Mouse (Mus musculus): Measurements from ENCODE around the gene Psmb6. TPM values are rescaled to one million over a fixed set of nuclear protein-coding genes. Genes with fewer than 3 reads are reported as not detected.
A peak's percentile ranks its signal among the peaks of the same experiment; 100 is the strongest.

Gene Psmb6
- total RNA-seq (2021): 100 to 1,000 TPM; 326 to 361 TPM
- long read RNA-seq, experiment 1, transcript Psmb6-201 (6 exons, 798 nt): major isoform, 280 of 312 reads
- long read RNA-seq, experiment 1, transcript Psmb6-202 (2 exons, 674 nt): minor isoform, 23 of 312 reads
- long read RNA-seq, experiment 1, partial matches to known transcripts: 8 of 312 reads
- long read RNA-seq, experiment 1, other reads (novel, unspliced or antisense): 1 of 312 reads
- long read RNA-seq, experiment 2, transcript Psmb6-201 (6 exons, 798 nt): major isoform, 269 of 314 reads
- long read RNA-seq, experiment 2, transcript Psmb6-202 (2 exons, 674 nt): minor isoform, 31 of 314 reads
- long read RNA-seq, experiment 2, partial matches to known transcripts: 10 of 314 reads
- long read RNA-seq, experiment 2, other reads (novel, unspliced or antisense): 4 of 314 reads

DNA sequence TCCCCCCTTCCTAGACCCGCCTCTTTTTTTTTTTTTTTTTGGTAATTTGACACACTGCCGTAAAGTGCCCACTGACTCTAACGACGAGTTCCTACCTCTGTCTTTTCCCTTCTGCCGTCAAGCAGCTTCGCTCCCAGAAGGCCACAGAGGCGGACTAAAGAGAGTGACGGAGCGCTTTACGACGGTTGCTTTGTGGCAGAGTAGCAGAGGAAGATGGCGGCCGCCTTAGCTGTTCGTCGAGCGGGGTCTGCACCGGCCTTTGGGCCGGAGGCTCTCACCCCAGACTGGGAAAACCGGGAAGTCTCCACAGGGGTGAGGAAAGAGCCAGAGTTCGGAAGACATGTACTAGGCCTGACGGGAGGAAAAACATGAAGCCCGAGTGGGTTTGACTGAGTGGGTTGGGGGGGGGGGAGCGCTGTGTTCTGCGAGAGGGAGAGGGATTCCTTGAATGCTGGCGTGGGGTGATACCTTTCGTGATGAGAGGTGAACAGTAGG is at the start of gene Psmb6:
TSS of gene Psmb6 (plus strand) at position 184 of the 495 bp plus-strand sequence.
- peak; percentile 76 for DNase-seq

DNA sequence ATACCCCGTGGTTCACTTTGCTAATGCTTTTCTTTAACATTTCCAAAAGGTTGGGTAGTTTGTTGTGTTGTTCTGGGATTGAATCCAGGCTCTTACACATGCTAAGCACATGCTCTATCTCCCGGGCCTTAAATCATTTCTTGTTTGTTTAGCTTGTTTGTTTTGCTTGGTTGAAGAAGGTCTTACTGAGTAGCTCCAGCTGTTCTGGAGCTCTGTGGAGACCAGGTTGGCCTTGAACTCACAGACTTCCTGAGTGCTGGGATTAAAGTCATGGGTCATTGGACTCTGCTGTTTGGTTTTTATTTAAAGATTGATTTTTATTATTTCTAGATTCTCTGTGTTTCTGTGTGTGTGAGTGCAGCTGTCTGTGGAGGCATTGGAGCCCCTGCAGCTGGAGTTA is 39.7 kb upstream of the Psmb6 start:
- no peak for DNase-seq

GRCm38 (mm10) chr11:70487816-70488215 is 37.4 kb upstream of the Psmb6 start:
- DNase-seq: peak; percentile 31

GRCm38 (mm10) chr11:70489138-70489537 is 36.0 kb upstream of the Psmb6 start:
- DNase-seq: no peak

DNA sequence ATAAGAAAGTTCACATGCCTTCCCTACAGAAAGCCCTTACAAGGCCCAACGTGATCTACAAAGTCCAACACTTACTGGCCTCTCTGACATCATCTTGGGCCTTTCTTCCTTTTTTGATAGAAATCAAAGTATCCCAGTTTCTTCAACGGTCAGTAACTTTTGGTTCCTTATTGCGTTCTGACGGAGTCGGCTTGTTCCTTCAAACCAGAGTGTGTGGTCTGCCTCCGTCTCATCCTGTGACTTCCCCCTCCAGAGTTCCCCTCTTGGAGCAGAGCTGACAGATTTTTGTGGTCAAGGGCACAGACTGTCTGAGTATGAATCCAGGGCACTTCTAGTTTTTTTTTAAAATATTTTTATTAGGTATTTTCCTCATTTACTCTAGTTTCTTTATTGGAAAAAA is 35.5 kb upstream of the Psmb6 start:
- no peak for DNase-seq

DNA sequence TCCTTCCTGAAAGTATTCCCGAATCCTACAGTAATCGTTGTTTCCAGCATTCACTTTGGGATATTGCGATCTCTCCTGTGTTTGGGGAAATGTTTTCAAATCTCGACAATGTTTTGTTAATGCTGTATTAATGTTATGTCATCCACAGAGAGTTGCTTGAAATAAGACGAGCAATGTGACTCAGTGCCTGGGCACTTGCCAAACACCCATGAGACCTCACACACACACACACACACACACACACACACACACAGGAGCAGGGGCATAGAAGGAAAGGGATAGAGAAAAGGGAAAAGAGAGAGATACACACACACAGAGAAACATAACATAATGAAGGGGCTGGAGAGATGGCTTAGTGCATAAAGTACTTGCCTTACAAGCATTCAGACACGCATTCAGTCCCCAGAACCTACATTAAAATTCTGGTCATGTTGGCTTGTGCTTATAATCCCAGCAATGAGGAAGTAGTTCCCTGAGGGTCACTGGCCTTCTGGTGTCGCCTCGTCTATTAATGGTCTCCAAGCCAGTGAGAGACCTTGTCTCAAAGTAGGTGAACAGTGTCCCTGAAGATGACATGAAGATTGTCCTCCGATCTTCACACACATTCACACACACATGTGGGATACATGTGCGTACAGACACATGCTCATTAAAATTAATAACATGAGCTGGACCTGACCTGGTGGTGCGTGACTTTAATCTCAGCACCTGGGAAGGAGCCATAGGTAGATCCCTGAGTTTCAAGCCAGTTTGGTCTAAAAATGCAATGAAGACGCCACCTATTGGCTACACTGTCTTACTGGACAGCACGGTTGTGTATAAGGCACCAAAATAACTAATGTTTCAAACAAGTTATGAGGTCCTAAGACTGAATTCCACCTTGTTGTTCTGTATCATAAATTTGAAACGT is 25.3 kb upstream of the Psmb6 start:
- DNase-seq: peak; percentile 18

DNA sequence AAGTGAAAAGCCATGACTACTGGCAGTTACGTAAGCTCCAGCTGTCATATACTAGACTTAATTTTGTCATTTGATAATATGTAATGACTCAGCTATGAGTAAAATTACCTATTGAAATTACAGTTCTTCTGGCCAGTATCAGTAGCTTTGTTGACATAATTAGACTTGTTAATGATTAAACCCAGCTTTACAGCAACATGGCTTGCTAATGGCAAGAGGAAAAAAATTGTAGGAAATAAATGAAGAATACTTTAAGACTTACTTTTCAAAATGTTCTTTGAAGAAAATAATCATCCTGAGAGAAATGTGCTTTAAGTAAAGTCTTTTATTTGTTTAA is 24.7 kb upstream of the Psmb6 start:
- DNase-seq: no peak

GRCm38 (mm10) chr11:70502018-70502417 is 23.1 kb upstream of the Psmb6 start:
- DNase-seq: no peak

DNA sequence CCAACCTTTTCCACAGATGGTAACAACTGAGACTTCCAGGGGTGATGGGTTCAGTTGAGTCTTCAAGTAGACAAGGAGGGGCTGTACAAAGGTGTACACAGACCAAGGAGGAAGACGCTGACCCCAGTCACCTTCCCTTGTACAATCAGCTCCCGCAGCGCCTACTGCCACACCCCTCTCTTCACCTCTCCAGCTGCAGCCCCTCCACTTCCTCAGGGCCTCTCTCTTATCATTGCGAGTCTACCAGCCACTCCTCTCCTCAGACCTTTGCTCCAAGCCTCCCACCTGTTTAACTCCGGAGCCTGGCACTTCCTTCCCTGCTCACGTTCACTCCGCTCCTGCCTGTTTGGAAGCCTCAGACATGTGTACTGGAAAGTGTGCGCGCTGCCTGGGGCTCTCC is 20.2 kb upstream of the Psmb6 start, which contains the start of gene Tm4sf5:
TSS of gene Tm4sf5 (plus strand) at position 275 of the 400 bp plus-strand sequence.
- no peak for DNase-seq

- peak; percentile 75 for DNase-seq
Observed at GRCm38 (mm10) chr11:70506385-70506784, 18.8 kb upstream of the Psmb6 start.

DNA sequence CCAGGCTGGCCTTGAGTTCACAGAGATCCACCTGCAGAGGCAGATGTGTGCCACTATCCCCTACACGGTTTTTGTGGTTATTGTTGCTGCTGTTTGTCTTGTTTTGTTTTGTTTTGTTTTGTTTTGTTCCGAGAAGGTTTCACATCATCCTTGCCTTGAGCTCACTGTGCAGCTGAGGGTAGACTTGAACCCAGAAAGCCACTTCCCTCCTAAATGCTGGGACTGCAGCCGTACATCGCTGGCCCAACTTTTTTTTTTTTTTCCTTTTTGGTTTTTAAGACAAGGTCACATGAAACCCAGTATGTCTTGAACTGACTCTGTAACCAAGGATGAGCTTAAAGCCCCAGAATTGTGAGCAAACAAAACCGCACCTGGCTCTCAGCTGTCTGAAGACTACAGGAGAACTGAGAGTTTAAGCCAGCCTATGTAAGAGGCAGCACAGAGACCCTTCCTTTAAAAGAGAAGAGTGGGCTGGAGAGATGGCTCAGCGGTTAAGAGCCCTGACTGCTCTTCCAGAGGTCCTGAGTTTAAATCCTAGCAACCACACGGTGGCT is 18.1 kb upstream of the Psmb6 start:
- no peak for DNase-seq

DNA sequence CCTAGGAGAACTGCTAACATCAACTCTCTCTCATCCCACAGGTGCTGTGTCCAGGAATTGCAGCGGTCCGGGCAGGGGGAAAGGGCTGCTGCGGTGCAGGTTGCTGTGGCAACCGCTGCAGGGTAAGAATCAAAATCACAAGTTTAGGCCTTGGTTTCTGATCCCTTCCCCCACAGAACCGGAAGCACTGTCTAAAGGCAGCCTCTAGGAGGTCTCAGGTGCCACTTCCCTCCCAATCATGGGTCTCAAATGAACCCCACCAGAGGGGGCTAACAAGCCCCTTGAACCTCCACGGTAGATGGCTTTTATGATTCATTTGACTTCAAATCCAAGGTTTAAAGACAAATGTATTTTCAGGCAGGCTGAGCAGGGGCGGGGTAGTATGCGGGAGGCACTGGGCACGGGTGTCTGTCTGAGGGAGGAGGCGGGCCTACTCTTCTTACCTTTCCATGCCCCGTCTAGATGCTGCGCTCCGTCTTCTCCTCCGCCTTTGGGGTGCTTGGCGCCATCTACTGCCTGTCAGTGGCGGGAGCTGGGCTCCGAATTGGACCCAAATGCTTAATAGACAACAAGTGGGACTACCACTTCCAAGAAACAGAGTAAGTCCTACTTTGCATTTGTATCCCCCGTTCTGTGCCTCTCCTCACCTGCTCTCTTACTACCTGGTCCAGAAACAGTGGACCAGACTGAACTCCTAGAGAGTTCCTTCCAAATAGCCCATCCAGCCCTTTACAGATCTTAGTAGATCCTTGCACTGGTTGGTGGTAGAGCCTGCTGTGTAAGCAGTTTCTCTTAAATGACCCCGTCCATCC is 15.2 kb upstream of the Psmb6 start:
- no peak for DNase-seq

DNA sequence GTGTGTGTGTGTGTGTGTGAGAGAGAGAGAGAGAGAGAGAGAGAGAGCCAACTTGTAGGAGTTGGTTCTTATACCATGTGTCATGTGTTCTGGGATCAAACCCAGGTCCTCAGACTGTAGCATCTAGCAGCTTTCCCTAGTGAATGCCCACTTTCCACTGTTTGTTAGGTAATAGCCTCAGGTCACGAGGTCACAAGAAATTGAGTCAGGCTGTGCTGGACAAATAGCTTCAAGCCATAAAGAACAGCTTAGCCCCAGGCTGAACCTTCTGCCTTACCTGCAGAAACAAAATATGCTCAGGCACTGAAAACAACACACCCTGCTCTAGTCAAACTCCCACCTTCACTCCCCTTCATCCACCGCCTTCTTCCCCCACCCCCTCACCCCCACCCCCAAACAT is 13.9 kb upstream of the Psmb6 start:
- no peak for DNase-seq

- no peak for DNase-seq
Observed at GRCm38 (mm10) chr11:70511825-70512224, 13.3 kb upstream of the Psmb6 start.

GRCm38 (mm10) chr11:70512709-70513342 is 12.3 kb upstream of the Psmb6 start:
- no peak for DNase-seq

- DNase-seq: peak; percentile 29
Observed at GRCm38 (mm10) chr11:70513520-70513919, 11.6 kb upstream of the Psmb6 start.

DNA sequence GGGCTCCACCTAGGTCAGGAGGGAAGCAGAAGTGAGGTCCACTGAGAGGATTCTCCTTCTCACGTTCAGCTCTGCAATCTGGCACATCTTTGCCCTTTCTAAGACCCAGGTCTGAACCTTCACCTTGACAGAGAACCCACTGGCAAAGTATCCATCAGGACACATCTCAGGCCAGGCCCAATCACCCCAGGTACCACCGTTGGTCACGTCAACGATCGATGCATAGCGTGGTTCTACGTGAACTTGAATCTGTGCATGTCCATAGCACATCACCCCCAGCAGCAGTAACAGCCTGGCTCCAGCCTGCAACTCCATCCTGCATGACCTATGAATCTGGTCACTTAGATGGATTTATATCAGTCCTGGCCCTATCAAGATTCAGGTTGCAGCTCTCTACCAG is 10.9 kb upstream of the Psmb6 start, which contains the start of gene Vmo1:
TSS of gene Vmo1 (minus strand) at position 329 of the 400 bp plus-strand sequence.
- no peak for DNase-seq

DNA sequence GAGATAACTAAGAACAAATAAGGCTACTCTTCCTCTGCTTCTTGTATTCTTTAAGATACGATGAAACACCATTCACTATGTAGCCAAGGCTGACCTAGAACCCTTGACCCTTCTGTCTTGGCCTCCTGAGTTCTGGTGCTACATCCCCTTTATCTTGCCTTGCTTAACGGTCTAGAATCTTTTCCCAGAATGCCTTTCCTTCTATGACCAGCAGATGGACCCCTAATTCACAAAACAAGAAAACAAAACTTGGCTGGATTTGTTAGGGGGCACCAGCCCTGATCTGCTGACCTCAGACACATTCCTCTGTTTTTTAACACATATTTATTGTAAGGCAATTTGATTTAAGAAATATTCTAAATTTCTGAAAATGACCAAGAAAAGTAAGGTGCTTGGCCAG is 8.8 kb upstream of the Psmb6 start:
- no peak for DNase-seq

GRCm38 (mm10) chr11:70518436-70518835 is 6.7 kb upstream of the Psmb6 start:
- DNase-seq: no peak

- DNase-seq: no peak
Observed at GRCm38 (mm10) chr11:70518923-70519322, 6.2 kb upstream of the Psmb6 start, which contains the start of gene Gltpd2. Gene Gltpd2, plus strand, starts transcription at chr11:70519196.

GRCm38 (mm10) chr11:70520178-70520769 is 4.9 kb upstream of the Psmb6 start:
- DNase-seq: peak; percentile 61
